Mouse (Mus musculus): ENCODE measurements around the gene Phyhipl.

The Phyhipl gene

GRCm38 (mm10) chr10:70530185-70530823 lies 125.5 kb downstream of the Phyhipl start:
- DNase-seq, result no peak

GRCm38 (mm10) chr10:70521379-70521778 lies 134.4 kb downstream of the Phyhipl start:
- DNase-seq, result no peak

GRCm38 (mm10) chr10:70520143-70521131 lies 135.3 kb downstream of the Phyhipl start:
- DNase-seq, result no peak

DNA sequence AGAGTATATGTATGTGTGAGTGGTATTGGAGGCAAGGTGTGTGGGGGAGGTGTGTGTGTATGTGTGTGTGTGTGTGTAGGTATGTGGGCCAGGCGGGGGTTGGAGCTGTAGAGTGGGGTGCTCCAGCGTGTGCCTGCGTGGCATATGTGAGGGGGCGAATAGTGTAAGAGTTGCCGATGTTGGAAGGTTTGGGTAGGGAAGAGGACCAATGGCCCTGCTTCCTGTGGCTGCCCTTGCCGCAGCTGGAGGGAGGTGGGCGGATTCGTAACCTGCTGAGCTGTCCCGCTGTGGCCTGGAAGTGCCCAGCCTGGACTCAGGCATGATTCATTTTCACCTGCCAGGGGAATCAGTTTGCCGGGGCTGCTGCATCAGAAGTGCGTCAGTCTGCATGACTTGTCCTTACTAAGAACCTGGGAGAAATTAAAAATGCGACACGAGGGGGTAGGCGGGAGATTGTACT lies 136.1 kb downstream of the Phyhipl start:
- DNase-seq, result no peak

DNA sequence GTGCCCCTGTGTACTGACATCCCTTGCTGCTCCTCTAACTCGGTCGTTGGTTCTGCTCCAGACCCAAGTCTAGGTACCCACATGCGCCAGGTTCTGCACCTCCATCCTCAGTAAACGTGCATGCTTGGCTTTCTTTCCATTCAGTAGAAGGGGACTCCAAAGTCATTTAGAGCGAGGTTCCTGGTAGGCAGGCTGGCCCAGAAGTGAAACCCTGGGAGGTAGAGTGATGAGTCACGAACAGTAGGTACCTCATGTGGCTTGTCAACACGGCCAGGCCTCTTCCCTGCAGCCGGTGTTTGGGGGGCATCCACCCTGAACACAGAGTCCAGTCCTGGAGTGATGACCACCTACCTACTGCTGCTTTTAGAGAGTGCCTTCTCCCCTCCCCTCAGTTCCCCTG lies 139.1 kb downstream of the Phyhipl start:
- no peak for DNase-seq

GRCm38 (mm10) chr10:70514848-70515247 lies 140.9 kb downstream of the Phyhipl start:
- DNase-seq, result no peak

- DNase-seq, result no peak
Observed at GRCm38 (mm10) chr10:70507880-70508279, 147.9 kb downstream of the Phyhipl start.
